22 mouse cellular contexts compared by ENCODE assay signal in the genomic region with DNA sequence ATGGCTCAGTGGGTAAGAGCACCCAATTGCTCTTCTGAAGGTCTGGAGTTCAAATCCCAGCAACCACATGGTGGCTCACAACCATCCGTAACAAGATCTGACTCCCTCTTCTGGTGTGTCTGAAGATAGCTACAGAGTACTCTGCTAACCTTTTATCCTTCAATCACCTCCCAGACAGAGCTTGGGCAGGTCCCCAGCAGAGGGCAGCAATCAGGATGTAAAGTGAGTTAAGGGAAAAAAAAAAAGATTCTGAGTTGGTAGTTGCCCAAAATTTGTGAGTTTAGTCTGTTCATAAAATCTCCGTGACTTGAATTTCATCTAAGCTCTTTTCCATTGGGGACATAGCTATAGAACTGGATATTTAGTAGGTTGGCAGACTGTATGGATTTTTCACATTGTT. TPM values are rescaled to one million over a fixed set of nuclear protein-coding genes. Genes with fewer than 3 reads are reported as not detected.
DNase-seq lines count a peak whose midpoint lies in the region; ATAC-seq and TF ChIP-seq lines count a peak whose summit lies in the region.
"Not testable (repeated sequence)": the region's sequence is repeated elsewhere in the genome, so short reads cannot be mapped to it uniquely, and the experiment has no call there.
"Had no signal": no experiment of that assay in that cellular context is flagged by ENCODE, and none has a peak within 500 bp of the region (broad histone marks: within the 10 kb centered on the region; RNA-seq: fewer than 3 reads in every experiment).

No protein-coding gene starts in this region.

- CTCF ChIA-PET in Patski (lab: Charles Lee) = not testable (repeated sequence)

- H3K4me3 ChIP-seq in forebrain, postnatal 0 days (ENCODE audit: low read depth, low read length); kidney, adult 2 months (ENCODE audit: insufficient read depth, low read depth, low read length); limb, embryonic 12.5 days (replicated peaks); midbrain, embryonic 14.5 days (replicated peaks; ENCODE audit: low read depth, low read length): not testable (repeated sequence)

- not testable (repeated sequence) for H3K4me1 ChIP-seq in forebrain, postnatal 0 days (ENCODE audit: insufficient read depth); kidney, adult 2 months (ENCODE audit: control insufficient read depth, insufficient read depth, low read length); limb, embryonic 12.5 days (replicated peaks); midbrain, embryonic 14.5 days (ENCODE audit: control insufficient read depth, insufficient read depth, low read length)

- H3K9ac ChIP-seq in forebrain, postnatal 0 days; limb, embryonic 12.5 days (replicated peaks); midbrain, embryonic 14.5 days (replicated peaks; ENCODE audit: low read length): not testable (repeated sequence)

- in situ Hi-C loops in Patski (cut with MboI; ENCODE audit: low pct_unique_long_range_greater_than_20kb) = not testable (repeated sequence)

- H3K4me2 ChIP-seq in forebrain, postnatal 0 days (ENCODE audit: low read depth); limb, embryonic 12.5 days; midbrain, embryonic 14.5 days (ENCODE audit: low read length): not testable (repeated sequence)

- DNase-seq in CD4-positive helper T cell, adult 2 months (ENCODE audit: low read depth, low spot score) = peak; percentile 10
- not testable (repeated sequence) for DNase-seq in Patski (ENCODE audit: low read depth, low spot score); kidney, adult 2 months
- DNase-seq in embryo, embryonic 10.5 days (ENCODE audit: low spot score) = peak; percentile 36
- peak; percentile 8 for DNase-seq in forebrain, postnatal 0 days
- peak; percentile 8 for DNase-seq in midbrain, embryonic 14.5 days

- not testable (repeated sequence) for ATAC-seq in Patski; forebrain, postnatal 0 days; limb, embryonic 12.5 days (ENCODE audit: insufficient number of reproducible peaks, insufficient read depth, low FRiP score, low TSS enrichment, low read depth); midbrain, embryonic 14.5 days (ENCODE audit: low FRiP score, low TSS enrichment)

- not testable (repeated sequence) for H3K9me3 ChIP-seq in forebrain, postnatal 0 days (ENCODE audit: low read length); limb, embryonic 12.5 days; midbrain, embryonic 14.5 days (ENCODE audit: control insufficient read depth, low read length)

- not testable (repeated sequence) for H3K36me3 ChIP-seq in forebrain, postnatal 0 days (ENCODE audit: insufficient read depth); kidney, adult 2 months (ENCODE audit: control insufficient read depth, insufficient read depth, low read length); limb, embryonic 12.5 days; midbrain, embryonic 14.5 days (ENCODE audit: control insufficient read depth, insufficient read depth, low read length)

- TF ChIP-seq CTCF in Patski (IDR thresholded peaks at IDR 0.05) = peak; percentile 24
- peak; percentile 16; the same call in 1 of the 2 replicates for TF ChIP-seq CTCF in forebrain, postnatal 0 days (IDR thresholded peaks at IDR 0.05; ENCODE audit: low read depth)
- 0 out of 2 replicates have a peak, but pooled peaks have one; percentile 14 for TF ChIP-seq CTCF in kidney, adult 2 months (conservative IDR thresholded peaks at IDR 0.05; ENCODE audit: insufficient read depth, insufficient read length, low read depth, low read length)

- WGBS in forebrain, postnatal 0 days = 55% methylated on average over 2 of the region's 2 CpGs
- 74% methylated on average over 2 of the region's 2 CpGs for WGBS in kidney, adult 2 months
- WGBS in limb, embryonic 12.5 days = 53% methylated on average over 2 of the region's 2 CpGs
- WGBS in midbrain, embryonic 14.5 days = 41% methylated on average over 2 of the region's 2 CpGs

- POLR2A ChIA-PET in Patski (lab: Charles Lee) = not testable (repeated sequence)

- not testable (repeated sequence) for TF ChIP-seq POLR2A in kidney, adult 2 months (IDR thresholded peaks at IDR 0.05; ENCODE audit: low read depth, low read length)

- not testable (repeated sequence) for H3K27ac ChIP-seq in forebrain, postnatal 0 days (ENCODE audit: low read depth, low read length); kidney, adult 2 months (ENCODE audit: insufficient read depth, low read depth, low read length); midbrain, embryonic 14.5 days (replicated peaks; ENCODE audit: low read depth, low read length)
- H3K27ac ChIP-seq in limb, embryonic 12.5 days = 0 out of 2 replicates have a peak overlapping the region, but pooled peaks have one; percentile 29

- H3K27me3 ChIP-seq in Patski = peaks cover 13% of the 10 kb centered on the region
- H3K27me3 ChIP-seq in forebrain, postnatal 0 days (ENCODE audit: insufficient read depth, low read length); kidney, adult 2 months (replicated peaks; ENCODE audit: control insufficient read depth, insufficient read depth, low read length); limb, embryonic 12.5 days; midbrain, embryonic 14.5 days (ENCODE audit: control insufficient read depth, insufficient read depth, low read length): not testable (repeated sequence)

RNA-seq across cellular contexts. Expression of gene Cma2, which starts 13.1 kb away (rescaled TPM):
- polyA plus RNA-seq in Patski (2021) = not detected
- not detected in 2 replicates for total RNA-seq in forebrain, postnatal 0 days (2014; rRNA removed)
- polyA plus RNA-seq in forebrain, postnatal 0 days (2015; fragmentation: Nextera tagmentation; extraction: Ambion mirVana) = not detected in 2 replicates
- not detected in 2 replicates for polyA plus RNA-seq in kidney, adult 2 months (2012; rRNA removed)
- polyA plus RNA-seq in limb, embryonic 12.5 days (2016; fragmentation: Nextera tagmentation; extraction: Ambion mirVana) = not detected in 2 replicates
- not detected in 2 replicates for polyA plus RNA-seq in midbrain, embryonic 14.5 days (2014; fragmentation: Nextera tagmentation; extraction: Ambion mirVana)
- total RNA-seq: heart, adult 18-20 months; left cerebral cortex, adult 8-10 months had no signal
- polyA plus RNA-seq: embryonic facial prominence, embryonic 12.5 days; frontal cortex, adult 2 months; heart, embryonic 15.5 days; hindbrain, embryonic 12.5 days; intestine, embryonic 15.5 days; kidney, embryonic 16.5 days; lung, adult 2 months; macrophage; midbrain, embryonic 12.5 days; neural tube, embryonic 15.5 days; testis, adult 2 months had no signal

RNA-seq across cellular contexts. Expression of gene Cma1, which starts 19.4 kb away (rescaled TPM):
- not detected for polyA plus RNA-seq in Patski (2021)
- 0.76 and 2.6 TPM in 2 replicates for total RNA-seq in forebrain, postnatal 0 days (2014; rRNA removed)
- polyA plus RNA-seq in forebrain, postnatal 0 days (2015; fragmentation: Nextera tagmentation; extraction: Ambion mirVana) = 3.7 and 4.4 TPM in 2 replicates
- polyA plus RNA-seq in kidney, adult 2 months (2012; rRNA removed) = 0.42 and 0.99 TPM in 2 replicates
- 0.20 and 0.45 TPM in 2 replicates for polyA plus RNA-seq in limb, embryonic 12.5 days (2016; fragmentation: Nextera tagmentation; extraction: Ambion mirVana)
- 0.26 TPM in 1 of 2 replicates, not detected in the other for polyA plus RNA-seq in midbrain, embryonic 14.5 days (2014; fragmentation: Nextera tagmentation; extraction: Ambion mirVana)
- total RNA-seq: left cerebral cortex, adult 8-10 months had no signal
- polyA plus RNA-seq: hindbrain, embryonic 12.5 days; macrophage; midbrain, embryonic 12.5 days had no signal

RNA-seq across cellular contexts. Expression of gene Mcpt1, which starts 53.9 kb away (rescaled TPM):
- polyA plus RNA-seq in Patski (2021) = not detected
- total RNA-seq in forebrain, postnatal 0 days (2014; rRNA removed) = not detected in 2 replicates
- polyA plus RNA-seq in forebrain, postnatal 0 days (2015; fragmentation: Nextera tagmentation; extraction: Ambion mirVana) = not detected in 2 replicates
- not detected in 2 replicates for polyA plus RNA-seq in kidney, adult 2 months (2012; rRNA removed)
- polyA plus RNA-seq in limb, embryonic 12.5 days (2016; fragmentation: Nextera tagmentation; extraction: Ambion mirVana) = not detected in 2 replicates
- polyA plus RNA-seq in midbrain, embryonic 14.5 days (2014; fragmentation: Nextera tagmentation; extraction: Ambion mirVana) = not detected in 2 replicates
- total RNA-seq: adrenal gland, adult 18-20 months; gastrocnemius, postnatal 10 days; heart, adult 18-20 months; left cerebral cortex, adult 8-10 months had no signal
- polyA plus RNA-seq: embryonic facial prominence, embryonic 12.5 days; frontal cortex, adult 2 months; heart, embryonic 15.5 days; hindbrain, embryonic 12.5 days; kidney, embryonic 16.5 days; lung, adult 2 months; macrophage; midbrain, embryonic 12.5 days; neural tube, embryonic 15.5 days; testis, adult 2 months had no signal
